Mouse (Mus musculus) G1E-ER4 (cell line): Measurements from ENCODE around the gene Snf8. TPM values are rescaled to one million over a fixed set of nuclear protein-coding genes. Genes with fewer than 3 reads are reported as not detected.

Experiments used
- GATA1 ChIP-seq: IDR thresholded peaks from one replicate; pipeline ENCODE4 v1.8.0; 2012; ENCODE audit warnings: low read length, inconsistent platforms
- polyA plus RNA-seq: library from polyadenylated mRNA; stranded (reverse); fragments of >175 nt; gene quantifications from 2 replicates; pipeline ENCODE4 v1.2.3, GENCODE M21; 2012

Gene Snf8
- polyA plus RNA-seq, 1 experiment: 177 TPM

DNA sequence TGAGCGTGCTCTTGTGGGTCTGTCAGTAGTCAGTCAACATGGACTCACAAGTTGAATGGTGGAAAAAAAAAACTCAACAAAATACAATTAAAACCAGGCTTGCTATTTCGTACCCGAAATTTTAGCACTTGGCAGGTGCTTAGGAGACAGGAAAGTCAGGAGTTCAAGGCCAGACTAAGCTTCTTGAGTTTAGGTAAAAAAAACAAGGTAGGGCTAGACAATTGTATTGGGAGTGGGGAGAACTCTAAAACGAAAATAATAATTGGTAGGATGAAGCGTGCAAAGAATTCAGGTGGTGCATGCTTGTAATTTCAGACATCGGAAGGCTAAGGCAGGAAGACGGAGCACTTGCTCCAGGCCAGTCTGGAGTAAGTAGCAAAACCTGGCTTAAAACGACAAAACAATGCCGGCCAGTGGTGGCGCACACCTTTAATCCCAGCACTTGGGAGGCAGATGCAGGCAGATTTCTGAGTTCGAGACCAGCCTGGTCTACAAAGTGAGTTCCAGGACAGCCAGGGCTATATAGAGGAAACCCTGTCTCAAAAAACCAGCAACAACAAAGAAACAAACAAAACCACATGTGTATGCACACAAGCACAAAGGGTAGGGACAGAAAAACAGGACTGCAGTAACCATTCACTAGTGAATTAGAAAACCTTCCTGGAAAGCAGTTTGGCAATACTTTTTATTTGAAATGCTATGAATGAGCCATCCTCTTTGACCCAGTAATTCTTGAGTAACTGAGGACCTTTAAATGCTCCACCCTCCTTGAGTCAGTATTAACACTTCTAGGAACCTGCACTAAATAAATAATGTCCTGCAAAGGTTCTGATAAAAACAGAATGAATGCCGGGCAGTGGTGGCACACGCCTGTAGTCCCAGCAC lies 41.8 kb downstream of the Snf8 start:
- no peak for TF ChIP-seq GATA1

DNA sequence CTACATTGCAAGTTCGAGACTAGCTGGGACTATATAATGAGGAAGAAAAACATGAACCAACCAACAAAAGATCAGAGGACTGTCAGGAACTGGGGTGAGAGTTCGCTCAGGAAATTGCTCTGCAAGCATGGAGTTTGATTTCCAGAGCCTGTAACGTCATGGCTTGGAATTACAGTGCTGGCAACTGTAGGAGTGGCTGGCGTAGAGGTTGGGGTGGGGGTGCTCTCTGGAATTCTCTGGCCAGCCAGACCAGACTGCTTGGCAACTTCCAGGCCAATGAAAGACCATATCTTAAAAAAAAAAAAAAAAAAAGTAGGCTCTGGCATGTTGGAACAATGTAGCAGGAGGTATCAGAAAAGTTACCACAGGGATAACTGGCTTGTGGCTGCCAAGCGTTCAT lies 46.1 kb downstream of the Snf8 start:
- TF ChIP-seq GATA1: no peak

DNA sequence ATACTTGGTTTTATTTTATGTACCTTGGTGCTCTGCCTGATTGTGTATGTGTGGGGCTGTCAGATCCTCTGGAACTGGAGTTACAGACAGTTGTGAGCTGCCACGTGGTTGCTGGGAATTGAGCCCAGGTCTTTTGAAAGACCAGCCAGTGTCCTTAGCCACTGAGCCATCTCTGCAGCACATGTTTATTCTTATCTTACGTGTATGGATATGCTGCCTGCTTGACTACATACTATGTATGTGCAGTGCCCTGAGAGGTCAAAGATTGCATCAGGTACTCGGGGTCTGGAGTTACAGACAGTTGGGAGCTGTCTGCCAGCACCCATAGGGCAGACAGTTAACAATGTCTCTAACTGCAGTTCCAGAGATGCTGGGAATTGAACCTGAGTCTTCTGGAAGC lies 48.0 kb downstream of the Snf8 start:
- no peak for TF ChIP-seq GATA1

DNA sequence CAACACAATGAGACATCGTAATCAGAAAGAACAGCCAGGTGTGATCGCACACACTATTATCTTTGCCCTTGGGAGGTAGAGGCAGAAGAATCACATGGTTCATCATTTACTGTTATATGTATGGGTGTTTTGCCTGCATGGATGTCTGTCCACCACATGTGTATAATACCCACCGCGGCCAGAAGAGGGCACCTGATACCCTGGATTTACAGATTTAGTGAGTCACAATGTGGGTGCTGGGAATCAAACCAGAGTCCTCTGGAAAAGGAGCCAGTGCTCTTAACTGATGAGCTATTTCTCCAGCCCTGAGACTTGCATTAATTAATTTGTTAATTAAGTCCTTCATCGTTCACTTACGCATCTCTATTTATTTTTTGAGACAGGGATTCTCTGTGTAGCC lies 53.3 kb downstream of the Snf8 start:
- TF ChIP-seq GATA1: no peak

DNA sequence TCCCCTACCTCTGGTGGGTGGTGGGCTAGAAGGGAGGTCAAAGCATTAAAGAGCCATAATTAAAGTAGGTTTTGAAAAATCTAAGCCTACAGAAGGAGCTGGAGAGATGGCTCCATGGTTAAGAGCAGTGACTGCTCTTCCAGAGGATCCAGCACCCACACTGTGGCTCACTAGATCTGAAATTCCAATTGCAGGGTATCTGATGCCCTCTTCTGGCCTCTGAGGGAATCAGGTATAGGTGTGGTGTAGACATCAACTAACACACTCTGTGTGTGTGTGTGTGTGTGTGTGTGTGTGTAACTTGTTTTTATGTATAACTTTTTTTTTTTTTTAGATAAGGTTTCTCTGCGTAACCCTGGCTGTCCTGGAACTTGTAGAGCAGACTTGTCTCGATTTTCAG lies 56.4 kb downstream of the Snf8 start:
- no peak for TF ChIP-seq GATA1

DNA sequence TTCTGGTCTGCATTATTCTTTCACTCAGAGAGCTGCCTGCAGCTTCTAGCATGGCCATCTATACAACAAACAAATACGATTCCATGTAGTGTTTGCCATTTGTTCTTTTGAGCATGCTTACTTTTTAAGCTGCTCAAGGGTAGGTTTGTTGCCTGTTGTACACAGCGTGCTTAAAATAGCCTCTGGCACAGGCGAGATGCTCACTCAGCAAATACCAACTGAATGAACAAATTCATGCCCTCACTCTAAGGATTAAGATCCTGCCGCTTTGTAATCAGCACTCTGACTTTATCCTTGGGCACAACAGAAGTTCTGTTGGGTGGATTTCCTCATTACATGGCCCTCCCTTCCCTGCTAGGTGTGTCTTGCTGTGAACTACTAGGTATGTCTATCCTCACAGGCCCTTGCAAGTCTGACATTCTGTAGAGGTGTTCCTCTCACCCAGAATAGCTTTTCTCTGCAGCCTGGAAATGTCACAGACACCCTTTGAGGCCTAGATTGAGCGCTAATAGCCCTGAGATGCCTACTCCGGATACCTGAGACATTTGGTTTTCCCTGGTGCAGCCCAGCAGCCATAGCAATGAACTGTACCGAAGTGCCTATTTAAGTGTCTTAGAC lies 58.1 kb downstream of the Snf8 start:
- TF ChIP-seq GATA1: no peak

DNA sequence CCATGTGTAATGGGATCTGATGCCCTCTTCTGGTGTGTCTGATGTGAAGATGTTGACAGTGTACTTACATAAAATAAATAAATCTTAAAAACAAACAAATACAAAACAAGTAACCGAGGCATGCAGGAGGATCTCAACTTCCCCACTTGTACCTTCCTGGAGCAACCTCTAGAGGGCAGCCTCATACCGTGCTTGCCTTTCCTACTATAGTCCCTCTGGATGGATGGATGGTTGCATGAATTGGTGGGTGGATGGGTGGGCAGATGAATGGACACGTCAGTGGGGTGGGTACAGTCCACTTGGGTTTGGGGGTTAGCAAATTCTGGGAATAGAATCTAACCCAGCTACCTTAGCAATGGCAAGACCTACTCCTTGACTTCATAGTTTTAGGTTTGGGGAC lies 58.7 kb downstream of the Snf8 start:
- TF ChIP-seq GATA1: no peak

Other genes with a start within 250 kb of the Snf8 start
- gene Phospho1, start 210.4 kb upstream of the Snf8 start, polyA plus RNA-seq: 269 and 284 TPM in 2 replicates
- 6.5 and 9.5 TPM in 2 replicates for gene Gngt2, start 197.7 kb upstream of the Snf8 start, polyA plus RNA-seq
- gene Abi3, start 192.4 kb upstream of the Snf8 start, polyA plus RNA-seq: 34.0 and 39.2 TPM in 2 replicates
- gene B4galnt2, start 120.0 kb upstream of the Snf8 start, polyA plus RNA-seq: not detected in 2 replicates
- 33.3 and 33.4 TPM in 2 replicates for gene Igf2bp1, start 28.9 kb upstream of the Snf8 start, polyA plus RNA-seq
- not detected in 2 replicates for gene Gip, start 10.3 kb upstream of the Snf8 start, polyA plus RNA-seq
- gene Ube2z, start 30.5 kb downstream of the Snf8 start, polyA plus RNA-seq: 27.6 and 33.9 TPM in 2 replicates
- gene Atp5g1, start 40.8 kb downstream of the Snf8 start, polyA plus RNA-seq: 166 and 518 TPM in 2 replicates
- gene Calcoco2, start 77.1 kb downstream of the Snf8 start, polyA plus RNA-seq: not detected in 2 replicates
- not detected in 2 replicates for gene Ttll6, start 98.9 kb downstream of the Snf8 start, polyA plus RNA-seq
- 79.2 and 87.0 TPM in 2 replicates for gene Hoxb13, start 159.4 kb downstream of the Snf8 start, polyA plus RNA-seq
- gene Hoxb9, start 236.6 kb downstream of the Snf8 start, polyA plus RNA-seq: not detected in 2 replicates
- gene Hoxb8, start 247.0 kb downstream of the Snf8 start, polyA plus RNA-seq: not detected in 2 replicates